In the genomic region with DNA sequence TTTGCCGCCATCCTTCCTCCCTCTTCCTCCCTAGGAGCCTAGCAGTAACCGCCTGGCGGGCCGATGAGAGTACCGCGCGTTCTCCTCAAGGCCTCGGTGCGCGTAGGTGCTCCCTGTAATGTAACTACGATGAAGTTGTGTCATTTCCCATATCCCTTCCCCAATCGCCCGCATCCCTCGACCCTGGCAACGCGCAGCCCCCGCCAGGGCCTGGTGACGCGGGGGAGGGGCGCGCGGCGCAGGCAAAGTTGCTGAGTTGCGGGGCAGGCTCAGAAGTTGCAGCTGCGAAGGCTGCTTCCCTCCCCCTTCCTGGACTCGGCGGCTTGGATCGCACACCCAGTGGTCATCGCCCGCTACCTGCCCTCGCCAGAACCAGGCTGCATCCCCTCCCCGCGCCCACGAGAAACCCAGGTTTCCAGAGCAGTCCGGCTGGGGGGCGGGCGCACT, we compare ENCODE assay signal across 8 mouse cellular contexts. TPM values are rescaled to one million over a fixed set of nuclear protein-coding genes. Genes with fewer than 3 reads are reported as not detected.
DNase-seq lines count a peak whose midpoint lies in the region; ATAC-seq and TF ChIP-seq lines count a peak whose summit lies in the region.

Gene Rreb1, plus strand, starts transcription at position 254 of the 447 bp plus-strand sequence.

- WGBS in hindbrain, postnatal 0 days, result under 1% methylated on average over 37 of the region's 37 CpGs

- peak within 1 kb of the TSS; percentile 100 for H3K4me2 ChIP-seq in hindbrain, postnatal 0 days (ENCODE audit: low read depth, low read length)

- H3K9ac ChIP-seq in hindbrain, postnatal 0 days (replicated peaks; ENCODE audit: low read length), result peak within 1 kb of the TSS; percentile 39

- peak within 1 kb of the TSS; percentile 75 for H3K27ac ChIP-seq in hindbrain, postnatal 0 days

- peaks cover 5% of the 10 kb centered on the region; the same call in 1 of the 2 replicates for H3K4me1 ChIP-seq in hindbrain, postnatal 0 days (ENCODE audit: insufficient read depth, low read length)

- ATAC-seq in hindbrain, postnatal 0 days, result peak; percentile 54
- ATAC-seq in megakaryocyte, adult 5-6 weeks (ENCODE audit: poor library complexity, severe bottlenecking), result peak; percentile 55

- no peaks in the 10 kb centered on the region for H3K36me3 ChIP-seq in hindbrain, postnatal 0 days (ENCODE audit: insufficient read depth, low read length)

- peak within 1 kb of the TSS; percentile 62 for H3K4me3 ChIP-seq in hindbrain, postnatal 0 days (ENCODE audit: low read length)

- peak; percentile 22 for TF ChIP-seq CTCF in hindbrain, postnatal 0 days (IDR thresholded peaks at IDR 0.05; ENCODE audit: low read depth)

- H3K9me3 ChIP-seq in hindbrain, postnatal 0 days (ENCODE audit: low read length), result no peaks in the 10 kb centered on the region

- peak; percentile 43 for DNase-seq in R1 (ENCODE audit: low read depth, low spot score)
- DNase-seq in embryo, embryonic 10.5 days (ENCODE audit: low spot score), result peak; percentile 59
- DNase-seq in gastrocnemius, postnatal 14 days, result peak; percentile 57
- peak; percentile 58 for DNase-seq in hindbrain, postnatal 0 days (ENCODE audit: low spot score)
- DNase-seq in left cerebral cortex, postnatal 10 days (ENCODE audit: extremely low spot score in 1 of 2, low spot score in 2 of 2), result peak in 1 of 2 experiments; percentile 76
- DNase-seq in right cerebral cortex, adult 2 months (ENCODE audit: low spot score in 2 of 2), result peak; percentile 33 to 53
- no peak for DNase-seq in c-Kit-positive CD71-positive TER-119-positive erythroid progenitor cells, embryonic 14.5 days (ENCODE audit: low spot score)

- 0 out of 2 replicates have a peak, but pooled peaks cover 3% of the 10 kb centered on the region for H3K27me3 ChIP-seq in hindbrain, postnatal 0 days (ENCODE audit: insufficient read depth, low read length)

- intact Hi-C loops in gastrocnemius, postnatal 14 days (cut with DNase I; ENCODE audit: low total_unique reads), result loop anchor here (10.0 kb wide), 1 partner anchor 117 kb away; no protein-coding TSS in a partner anchor
- intact Hi-C loops in left cerebral cortex, postnatal 10 days (cut with DNase I), result no loop called here

RNA-seq across cellular contexts. Expression of gene Rreb1, which starts in this region (rescaled TPM):
- 10 to 100 TPM; 26.2 to 32.9 TPM for total RNA-seq in gastrocnemius, postnatal 14 days (2021)
- 6.0 and 9.3 TPM in 2 replicates for total RNA-seq in hindbrain, postnatal 0 days (2014; rRNA removed)
- 2.3 and 3.2 TPM in 2 replicates for polyA plus RNA-seq in hindbrain, postnatal 0 days (2015; fragmentation: Nextera tagmentation; extraction: Ambion mirVana)
- total RNA-seq in left cerebral cortex, postnatal 10 days (2021), result 10 to 100 TPM; 17.1 to 20.8 TPM
- total RNA-seq in megakaryocyte, adult 5-6 weeks (2015), result 27.0 and 33.7 TPM in 2 replicates
- total RNA-seq in megakaryocyte, adult 5-6 weeks (2017), result 10.0 and 12.7 TPM in 2 replicates
